Mouse (Mus musculus) natural killer cell, adult 2 months (primary cell): Measurements from ENCODE around the gene Rapgef3.
A peak's percentile ranks its signal among the peaks of the same experiment; 100 is the strongest.

Experiments
- DNase-seq, 2 experiments: peaks; one replicate each; pipeline ENCODE4 v3.0.0; 2022; ENCODE audit warnings: low spot score in 2 of 2

Rapgef3 gene

DNA sequence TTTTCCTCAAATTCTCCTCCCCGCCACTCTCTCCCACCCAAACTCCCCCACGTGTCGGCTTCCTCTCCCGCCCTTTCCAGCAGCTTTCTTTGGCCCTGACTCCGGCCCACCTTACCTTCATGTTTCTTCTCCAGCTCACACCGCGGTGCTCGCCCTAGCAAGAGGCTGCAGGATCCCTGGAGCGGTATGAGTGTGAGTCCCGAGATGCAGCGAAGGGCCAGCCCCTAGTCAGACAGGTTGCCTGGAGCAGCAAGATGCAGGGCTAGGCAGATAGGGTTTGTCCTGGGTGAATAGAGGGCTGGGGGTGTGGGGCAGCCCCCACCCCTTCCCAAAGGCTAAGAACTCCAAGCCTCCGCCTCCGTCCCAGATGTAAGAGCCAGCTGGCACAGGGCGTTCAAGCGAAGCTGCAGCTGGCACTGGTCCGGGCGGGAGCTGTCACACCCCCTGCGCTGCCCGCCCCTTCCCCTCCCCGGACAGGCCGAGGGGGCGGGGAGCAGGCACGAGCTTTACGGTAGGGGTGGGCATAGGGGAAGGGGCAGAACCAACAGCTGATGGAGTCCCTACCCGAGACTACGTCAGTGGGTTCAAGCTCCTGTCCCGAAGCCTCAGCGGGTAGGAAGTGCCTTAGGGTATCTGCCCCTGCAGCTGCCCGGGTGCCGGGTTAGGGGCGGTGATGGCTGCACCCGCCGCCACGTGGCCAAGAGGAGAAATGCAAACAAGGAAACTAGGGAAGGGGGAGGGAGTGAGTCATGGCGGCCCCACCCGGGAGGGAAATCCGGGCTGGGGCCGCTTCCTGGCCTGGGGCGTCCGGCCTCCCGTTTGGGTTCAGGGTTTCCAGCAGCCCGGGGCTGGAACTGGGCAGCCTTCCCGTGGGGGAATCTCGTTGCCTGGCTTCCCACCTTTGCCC lies at the start of gene Rapgef3:
TSS of gene Rapgef3 (minus strand) at position 693 of the 907 bp plus-strand sequence.
- peak; percentile 51 to 78 for DNase-seq

DNA sequence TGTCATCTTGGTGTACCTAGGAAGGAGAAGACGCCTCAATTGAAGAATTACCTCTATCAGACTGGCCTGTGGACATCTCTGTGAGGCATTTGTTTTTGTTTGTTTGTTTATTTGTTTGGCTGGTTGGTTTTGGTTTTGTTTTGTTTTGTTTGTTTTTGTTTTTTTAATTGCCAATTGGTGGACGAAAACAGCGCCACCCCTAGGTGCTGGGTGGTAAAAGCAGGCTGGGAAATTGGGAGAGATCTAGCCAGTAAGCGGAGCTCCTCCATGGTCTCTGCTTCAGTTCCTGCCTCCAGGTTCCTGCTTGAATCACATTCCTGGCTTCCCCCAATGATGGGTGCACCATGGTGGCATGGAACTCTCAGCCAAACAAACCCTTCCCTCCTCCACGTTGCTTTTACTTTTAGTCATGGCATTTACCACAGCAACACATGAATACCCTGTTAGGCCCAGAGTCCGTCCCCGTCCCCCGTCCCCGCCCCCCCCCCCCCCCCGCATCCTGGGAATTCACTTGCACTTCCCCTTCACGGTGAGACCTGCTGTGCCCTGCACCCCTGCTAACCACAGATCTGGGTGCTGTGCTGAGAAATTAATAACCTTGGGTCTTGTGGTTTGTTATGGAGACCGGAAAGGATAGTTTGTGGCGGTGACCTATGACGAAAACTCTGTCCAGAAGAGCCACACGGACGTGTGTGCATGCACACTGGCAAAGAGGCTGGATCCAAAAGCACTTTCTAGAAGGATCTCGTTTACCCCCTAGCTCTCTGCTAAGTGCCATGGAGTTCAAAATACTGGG lies 48.6 kb upstream of the Rapgef3 start:
- DNase-seq = peak in 1 of 2 experiments; percentile 52

DNA sequence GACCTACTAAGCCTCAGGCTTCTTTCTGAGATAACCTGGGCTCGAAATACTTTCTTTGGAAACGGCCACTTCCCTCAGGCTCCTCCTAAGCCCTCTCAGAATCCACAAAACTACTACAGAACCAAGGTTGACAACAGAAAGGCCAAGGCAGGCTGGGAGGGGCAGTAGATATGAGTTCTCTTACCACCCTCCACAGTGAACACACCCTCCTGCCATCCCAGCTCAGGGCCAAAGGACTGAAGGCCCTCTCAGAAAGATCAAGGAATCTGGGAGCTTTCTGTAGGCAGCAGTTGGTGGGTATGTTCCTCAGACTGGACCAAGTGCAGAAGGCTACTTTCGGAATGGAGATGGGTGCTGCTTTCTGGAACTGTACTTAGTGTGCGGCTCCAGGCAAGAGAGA lies 47.5 kb upstream of the Rapgef3 start:
- DNase-seq = no peak

DNA sequence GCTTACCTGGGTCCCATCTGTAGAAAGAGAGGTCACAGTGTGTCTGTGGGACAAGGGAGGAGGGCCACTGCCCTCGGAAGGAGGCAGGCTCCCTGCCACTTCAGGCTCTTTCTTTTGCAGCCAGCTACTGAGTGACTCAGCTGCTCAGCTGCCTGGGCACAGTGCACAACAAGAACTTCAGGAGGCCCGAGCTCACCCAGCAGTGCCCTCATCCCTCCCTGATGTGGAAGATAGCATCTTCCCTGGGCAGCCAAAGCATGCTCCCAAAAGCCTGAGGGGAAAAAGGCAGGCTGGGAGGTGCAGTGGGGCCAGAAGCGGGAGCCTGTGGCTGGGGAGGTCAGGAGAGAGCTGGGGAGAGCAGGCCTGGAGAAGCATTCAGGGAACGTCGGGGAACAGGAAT lies 46.9 kb upstream of the Rapgef3 start:
- no peak for DNase-seq

DNA sequence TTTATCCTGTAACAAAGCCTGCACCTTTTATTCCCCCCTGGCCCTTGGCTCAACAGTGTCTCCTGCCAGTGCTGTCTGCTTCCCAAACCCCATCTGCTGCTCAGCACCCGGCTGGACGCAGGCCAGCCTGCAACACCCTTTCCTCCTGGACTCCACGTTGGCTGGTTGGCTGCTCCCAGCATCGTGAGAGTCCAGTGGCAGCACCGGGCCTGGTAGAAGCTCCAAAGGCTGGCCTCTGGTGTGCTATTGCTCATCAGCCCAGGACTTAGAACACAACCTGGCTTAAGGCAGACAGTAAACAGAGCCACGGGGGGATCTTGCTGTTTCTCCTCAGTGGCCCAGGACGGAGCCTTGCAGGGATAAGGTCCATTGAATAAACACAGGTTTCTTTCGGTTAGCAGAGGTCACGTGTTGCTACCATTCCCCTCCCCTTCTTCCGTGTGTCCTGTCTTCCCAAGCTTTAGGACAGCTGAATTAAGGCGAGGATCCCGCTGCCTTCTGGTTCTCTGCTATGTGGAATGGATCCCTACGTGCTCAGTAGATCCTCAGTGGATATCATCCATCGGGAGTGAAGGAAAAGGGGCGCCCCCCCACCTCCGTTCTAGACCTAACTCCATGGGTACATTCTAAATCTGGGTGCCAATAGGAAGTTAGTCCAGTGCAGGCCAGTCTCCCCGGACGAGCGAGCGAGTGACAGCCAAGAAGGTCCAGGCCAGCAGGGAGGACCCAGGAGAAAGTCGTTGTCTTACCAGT lies 45.9 kb upstream of the Rapgef3 start:
- no peak for DNase-seq

DNA sequence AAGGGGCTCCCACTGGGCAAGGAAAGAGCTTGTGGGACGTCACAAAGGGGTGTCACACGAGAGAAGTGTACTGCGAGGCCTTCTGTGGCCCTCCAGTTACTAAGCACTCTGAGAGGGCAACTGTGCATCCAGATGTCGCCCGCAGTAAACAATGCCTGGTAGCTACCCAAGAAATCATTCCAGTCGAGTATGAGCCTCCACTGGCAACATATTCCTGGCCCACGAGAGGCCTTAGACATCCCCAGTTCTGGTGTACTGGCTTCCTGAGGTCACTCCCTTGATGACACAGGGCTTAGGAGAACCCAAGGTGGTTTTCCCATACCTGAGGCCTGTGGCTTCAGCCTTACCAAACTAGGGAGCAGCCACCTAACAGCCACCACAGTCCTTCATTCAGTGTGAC lies 45.1 kb upstream of the Rapgef3 start:
- no peak for DNase-seq

DNA sequence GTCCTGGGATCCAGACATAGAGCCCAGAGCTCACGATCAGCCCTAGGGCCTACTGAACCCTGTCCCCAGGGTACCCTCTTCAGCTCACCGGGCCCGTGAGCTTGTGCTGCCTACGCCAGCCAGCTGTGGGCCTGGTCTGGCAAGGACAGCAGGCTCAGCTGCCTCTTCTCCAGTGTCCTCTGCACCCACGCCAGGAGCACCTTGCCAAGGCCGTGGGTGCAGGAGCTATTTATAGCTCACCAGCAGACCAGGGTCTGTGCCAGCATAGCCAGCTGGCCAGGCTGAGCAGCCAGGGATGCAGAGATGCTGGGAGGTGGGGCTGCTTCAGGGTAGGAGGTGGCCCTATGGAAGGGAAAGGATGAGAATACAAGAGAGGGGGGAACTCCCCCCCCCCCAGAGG lies 44.4 kb upstream of the Rapgef3 start:
- DNase-seq = no peak

DNA sequence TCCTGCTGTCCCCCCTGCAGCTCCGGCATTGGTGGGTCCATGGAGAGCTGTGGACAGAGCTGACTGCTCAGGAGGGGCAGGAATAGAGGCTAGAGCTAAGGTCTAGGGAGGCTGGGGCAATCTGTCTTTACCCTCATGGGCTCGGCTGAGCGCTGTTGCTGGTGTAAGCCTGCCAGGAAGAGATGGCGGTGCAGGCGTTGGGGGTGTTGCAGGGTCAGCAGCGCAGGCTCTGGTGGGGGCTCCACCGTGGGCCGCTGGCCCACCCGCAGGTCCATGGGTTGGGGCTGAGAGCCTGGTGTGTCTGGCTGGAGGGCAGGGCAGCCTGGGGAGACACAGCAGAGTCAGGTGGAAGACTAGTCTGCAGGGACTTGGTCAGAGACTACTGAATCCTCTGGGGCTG lies 43.5 kb upstream of the Rapgef3 start:
- no peak for DNase-seq

DNA sequence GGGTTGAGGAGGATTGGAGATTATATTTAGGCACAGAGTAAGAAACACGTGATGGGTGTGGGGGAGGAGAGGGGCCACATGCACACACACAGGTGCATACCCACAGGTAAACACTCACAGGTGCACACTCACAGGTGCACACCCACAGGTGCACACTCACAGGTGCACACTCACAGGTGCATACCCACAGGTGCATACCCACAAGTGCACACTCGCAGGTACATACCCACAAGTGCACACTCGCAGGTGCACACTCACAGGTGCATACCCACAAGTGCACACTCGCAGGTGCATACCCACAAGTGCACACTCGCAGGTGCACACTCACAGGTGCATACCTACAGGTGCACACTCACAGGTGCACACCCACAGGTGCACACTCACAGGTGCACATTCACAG lies 42.6 kb upstream of the Rapgef3 start:
- DNase-seq = no peak

DNA sequence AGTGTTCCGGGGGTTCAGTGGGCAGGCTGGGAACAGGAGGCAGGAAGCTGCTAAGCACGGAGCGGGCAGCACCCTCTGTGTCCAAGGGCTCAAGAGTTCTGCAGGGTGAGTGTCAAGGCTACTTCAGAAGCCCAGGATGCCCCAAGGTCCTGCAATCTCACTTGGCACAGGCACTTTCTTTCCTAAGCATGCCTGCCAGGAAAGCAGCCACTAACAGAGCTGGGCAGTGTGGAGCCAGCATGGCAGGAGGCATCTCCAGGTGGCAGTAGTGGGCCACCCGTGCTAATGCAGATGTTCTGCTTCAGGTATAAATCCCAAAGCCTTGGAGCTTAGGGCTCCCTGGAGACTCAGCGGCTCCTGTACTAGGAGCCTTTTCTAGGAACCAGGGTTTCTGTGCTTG lies 42.2 kb upstream of the Rapgef3 start:
- DNase-seq = no peak

DNA sequence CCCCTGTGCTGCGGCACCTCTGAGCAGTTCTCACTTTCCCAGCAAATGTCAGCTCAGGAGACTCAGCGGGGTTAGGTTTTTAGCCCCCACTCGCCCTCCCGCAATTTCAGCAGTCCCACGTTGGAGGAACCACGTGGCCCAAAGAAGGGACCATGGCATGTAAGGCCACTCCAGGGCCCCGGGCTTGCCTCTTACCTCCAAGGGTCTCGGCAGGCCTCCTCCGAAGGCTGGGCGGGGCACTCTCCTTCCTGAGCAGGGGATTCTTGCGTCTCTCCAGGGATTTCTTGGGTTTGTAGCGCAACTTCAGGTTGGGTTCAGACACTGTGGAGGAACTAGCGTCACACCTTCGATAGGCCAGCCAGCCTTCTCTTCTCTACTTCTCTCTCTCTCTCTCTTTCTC lies 41.4 kb upstream of the Rapgef3 start:
- DNase-seq = no peak

DNA sequence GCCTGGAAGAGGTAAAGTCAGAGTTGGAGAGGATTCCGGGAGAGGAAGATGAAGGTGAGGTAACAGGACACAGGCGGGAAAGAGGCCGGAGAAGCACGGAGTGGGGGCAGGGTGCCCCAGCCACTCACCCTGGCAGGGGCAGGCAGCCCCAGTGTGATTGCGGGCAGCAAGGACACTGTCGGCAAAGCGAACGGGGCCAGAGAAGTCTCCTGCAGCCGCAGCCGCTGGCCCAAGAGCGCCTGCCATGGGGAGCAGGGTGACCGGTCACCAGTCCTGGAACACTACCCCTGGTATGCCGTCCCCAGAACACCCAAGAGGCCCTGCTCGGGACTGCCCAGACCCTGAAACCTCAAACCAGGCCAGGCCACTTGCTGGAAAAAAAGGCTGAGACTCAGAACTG lies 40.8 kb upstream of the Rapgef3 start:
- no peak for DNase-seq

DNA sequence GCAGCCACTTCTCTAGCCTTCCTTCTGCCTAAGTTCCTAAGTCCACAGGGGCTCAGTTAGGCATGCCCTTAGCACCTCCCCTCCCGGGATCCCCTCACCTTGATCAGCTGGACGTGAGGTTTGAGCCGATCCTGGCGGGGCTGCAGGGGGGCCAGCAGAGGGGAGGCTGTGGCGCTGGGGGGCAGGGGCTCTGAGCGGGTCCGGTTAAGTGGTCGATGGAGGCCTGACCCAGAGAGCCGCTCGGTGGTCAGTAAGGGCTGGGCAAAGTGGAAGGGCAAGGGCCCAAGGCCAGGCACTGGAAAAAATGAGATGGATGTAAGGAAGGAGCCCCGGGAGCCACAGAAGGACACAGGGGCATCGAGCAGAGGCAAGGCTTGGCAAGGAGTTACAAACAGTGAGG lies 40.1 kb upstream of the Rapgef3 start:
- no peak for DNase-seq

DNA sequence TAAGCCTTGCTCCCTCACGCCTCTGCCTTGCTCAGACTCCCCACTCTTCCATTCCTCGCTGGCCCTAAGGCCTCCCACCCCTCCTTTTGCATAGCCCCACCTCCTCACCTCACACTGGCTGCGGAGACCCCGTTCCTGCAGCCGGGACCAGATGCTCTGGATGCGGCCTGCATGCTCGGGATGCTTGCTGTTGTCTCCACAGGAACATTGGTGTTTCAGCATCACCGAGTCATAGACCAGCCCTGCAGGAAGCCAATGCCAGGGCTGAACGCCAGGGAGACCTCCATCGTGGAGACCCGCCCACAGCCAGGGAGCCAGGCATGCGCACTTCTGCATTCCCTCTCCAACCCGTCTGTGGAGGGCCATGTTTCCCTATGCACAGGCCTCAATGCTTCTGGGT lies 34.8 kb upstream of the Rapgef3 start:
- no peak for DNase-seq

DNA sequence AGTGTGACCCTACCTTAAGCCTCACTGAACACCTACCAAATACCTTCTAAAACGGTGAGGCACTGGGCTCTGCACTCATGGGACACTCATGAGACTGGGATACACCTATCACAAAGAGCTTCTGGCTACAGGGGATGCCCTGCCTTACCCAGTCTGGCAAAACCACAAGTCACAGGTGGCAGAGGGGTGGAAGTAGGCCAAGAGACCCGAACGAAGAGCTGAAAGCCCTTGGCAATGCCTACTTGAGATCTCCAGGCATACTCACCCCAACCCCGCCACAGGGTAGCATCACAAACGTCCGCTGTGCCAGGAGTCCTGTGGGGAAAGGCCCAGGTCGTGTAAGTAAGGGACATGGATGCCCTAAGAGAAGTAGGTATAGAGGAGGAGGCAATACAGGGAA lies 34.0 kb upstream of the Rapgef3 start:
- no peak for DNase-seq

DNA sequence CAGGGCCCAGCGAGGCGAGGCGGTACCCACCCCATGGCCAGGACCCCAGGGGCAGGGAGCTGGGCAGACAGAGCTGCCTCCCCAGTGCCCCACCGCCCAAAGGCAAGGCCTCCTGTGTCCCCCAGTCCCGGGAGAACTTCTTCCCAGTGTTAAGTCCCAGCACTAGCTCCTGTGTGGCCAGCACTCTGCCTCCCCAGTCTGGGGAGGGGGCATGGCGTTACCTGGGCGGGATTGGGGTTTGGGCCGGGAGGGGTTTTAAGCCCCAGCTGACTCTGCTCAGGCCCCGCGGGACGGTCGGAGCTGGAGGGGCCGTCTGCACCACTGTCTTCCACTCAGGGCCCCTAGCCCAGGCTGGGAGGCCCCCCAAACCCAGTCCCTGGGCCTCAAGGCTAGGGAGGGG lies 33.1 kb upstream of the Rapgef3 start:
- no peak for DNase-seq

DNA sequence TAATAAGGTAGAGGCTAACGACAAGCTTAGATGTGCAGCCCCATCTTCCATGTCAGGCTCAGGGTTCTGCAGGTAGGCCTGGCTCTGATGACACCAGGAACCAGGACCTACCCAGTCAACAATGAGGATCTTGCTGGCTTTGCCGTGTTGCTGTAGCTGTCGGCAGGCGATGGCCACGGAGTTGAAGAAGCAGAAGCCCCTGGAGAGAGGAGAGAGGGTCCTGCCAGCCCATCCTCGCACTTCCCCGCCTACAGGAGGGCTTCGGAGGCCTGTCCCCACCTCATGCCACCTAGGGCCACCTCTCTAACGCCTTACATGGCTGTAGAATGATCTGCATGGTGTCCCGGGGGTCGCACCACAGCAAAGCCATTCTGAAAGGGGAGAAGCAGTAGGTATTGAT lies 31.7 kb upstream of the Rapgef3 start:
- DNase-seq = no peak

DNA sequence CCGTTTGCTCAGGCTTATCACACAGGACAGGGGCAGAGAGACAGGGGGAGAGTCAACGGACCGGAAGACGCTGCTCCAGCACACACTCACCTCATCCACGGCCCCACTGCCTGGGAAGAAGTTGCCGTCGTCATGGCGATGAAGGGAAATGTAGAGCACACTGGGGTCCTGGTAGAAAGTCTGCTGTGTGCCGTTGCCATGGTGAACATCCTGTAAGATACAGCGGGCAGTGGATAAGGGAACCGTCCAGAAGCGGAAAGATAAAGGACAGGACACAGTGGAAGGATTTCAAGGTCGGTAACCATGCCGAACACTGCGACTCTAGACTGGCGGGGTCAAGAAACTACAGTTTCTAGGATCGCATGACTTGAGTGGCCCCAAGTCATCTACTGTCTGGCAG lies 30.4 kb upstream of the Rapgef3 start:
- DNase-seq = no peak

DNA sequence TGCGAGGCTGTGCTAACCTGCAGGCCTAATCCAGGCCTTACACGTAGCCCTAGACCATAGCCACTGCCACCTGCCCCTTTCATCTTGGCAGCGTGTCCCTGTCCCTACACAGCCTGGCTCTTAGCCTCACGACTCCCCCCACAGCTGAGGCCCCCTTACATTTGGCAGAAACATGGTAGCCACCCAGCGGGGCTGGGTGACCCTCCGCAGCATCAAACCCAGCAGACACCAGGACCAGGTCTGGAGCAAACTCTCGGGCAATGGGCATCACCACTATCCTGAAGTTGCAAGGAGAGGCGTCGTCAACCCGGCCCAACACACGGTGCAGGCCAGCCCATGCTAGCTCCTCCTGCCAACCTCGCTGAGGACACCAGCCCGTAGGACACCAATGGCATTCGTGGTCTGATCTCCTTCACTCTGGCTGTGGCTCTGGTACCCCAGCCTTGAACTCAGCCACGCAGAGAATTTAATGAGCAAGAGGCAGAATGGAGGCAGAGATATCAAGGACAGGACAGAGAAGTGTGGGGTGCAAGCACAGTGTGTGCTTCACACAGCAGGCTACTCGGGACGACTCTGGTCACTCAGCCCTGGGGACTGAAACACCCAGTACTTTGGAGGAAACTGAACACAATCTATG lies 29.0 kb upstream of the Rapgef3 start:
- DNase-seq = no peak

DNA sequence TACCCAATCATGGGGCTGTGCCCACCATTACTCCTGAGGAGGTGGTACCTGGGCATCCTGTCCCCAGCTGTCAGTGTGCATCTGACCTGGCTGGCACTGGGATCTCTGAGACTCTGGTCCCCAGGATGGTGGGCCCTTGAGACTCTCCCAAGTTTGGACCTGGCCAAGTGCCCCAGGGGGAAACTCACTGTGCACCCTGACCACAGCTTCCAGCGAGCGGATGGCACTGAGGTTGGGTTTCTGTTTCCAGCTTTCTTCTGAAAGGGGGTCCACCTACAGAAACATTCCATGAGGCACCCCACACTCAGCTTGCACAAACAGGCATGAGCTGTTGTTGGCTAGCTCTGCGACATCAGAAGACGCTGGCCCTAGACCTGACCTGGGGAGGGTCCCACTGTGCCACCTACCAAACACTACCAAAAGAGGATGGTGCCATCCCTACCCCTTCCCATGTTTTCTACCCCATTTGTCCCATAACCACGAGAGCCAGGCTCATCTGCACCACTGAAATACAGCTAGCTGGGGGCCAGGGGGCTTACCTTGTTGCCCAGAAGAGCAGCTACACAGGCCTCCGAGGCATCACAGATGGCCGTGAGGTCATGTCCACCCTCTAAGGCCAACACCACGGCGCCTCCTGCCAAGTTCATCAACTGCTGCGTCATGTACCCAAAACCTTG lies 27.9 kb upstream of the Rapgef3 start:
- no peak for DNase-seq

DNA sequence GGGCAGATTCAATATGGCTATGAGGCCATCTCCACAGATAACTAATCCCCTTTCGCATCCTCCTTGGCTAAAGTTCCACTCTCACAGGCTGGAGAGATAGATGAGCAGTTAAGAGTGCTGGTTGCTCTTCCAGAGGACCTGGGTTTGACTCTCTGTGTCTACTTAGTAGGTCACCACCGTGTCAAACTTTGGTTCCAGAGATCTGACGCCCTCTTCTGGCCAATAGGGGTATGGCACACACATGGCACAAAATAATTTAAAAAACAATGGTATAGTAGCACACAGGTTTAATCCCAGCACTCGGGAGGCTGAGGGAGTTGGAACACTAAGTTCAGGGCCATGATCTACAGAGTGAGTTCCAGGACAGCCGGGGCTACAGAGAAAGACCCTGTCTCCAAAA lies 26.5 kb upstream of the Rapgef3 start:
- peak in 1 of 2 experiments; percentile 23 for DNase-seq
